Mouse (Mus musculus): ENCODE results near the gene Entpd8. TPM values are rescaled to one million over a fixed set of nuclear protein-coding genes. Genes with fewer than 3 reads are reported as not detected.
A peak's percentile ranks its signal among the peaks of the same experiment; 100 is the strongest.

Entpd8 gene
- polyA plus RNA-seq, 1 experiment from 2014 or later, result not detected

DNA sequence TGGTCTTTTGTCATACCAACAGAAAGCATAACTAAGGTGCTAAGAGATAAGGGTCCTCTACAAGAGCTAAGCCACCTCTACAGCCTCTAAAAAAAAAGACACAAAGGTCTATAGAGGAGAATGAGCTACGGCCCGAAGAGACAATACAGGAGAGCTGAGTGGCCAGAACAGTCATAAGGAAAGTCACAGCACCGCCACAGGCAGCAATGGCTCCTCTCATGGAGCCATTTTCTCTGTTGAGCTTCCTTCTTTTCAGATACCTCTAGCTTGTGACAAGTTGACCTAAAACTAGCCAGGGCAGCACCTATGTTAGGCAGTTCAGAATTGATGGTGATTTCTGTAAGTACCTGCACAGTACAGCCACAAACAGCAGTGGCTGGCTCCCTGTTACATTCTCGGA is 13.6 kb upstream of the Entpd8 start:
- DNase-seq (ENCODE audit: low spot score), result no peak
- no peaks in the 10 kb centered on the region for H3K4me1 ChIP-seq
- H3K27ac ChIP-seq (replicated peaks), result no peak overlapping the region
- no peaks in the 10 kb centered on the region for H3K27me3 ChIP-seq (ENCODE audit: low read depth, poor library complexity, severe bottlenecking)
- no peaks in the 10 kb centered on the region for H3K9me3 ChIP-seq (replicated peaks)
- H3K36me3 ChIP-seq, result peaks cover 18% of the 10 kb centered on the region
- WGBS, result 79% methylated on average over 4 of the region's 4 CpGs
- H3K4me3 ChIP-seq, result no peak overlapping the region

DNA sequence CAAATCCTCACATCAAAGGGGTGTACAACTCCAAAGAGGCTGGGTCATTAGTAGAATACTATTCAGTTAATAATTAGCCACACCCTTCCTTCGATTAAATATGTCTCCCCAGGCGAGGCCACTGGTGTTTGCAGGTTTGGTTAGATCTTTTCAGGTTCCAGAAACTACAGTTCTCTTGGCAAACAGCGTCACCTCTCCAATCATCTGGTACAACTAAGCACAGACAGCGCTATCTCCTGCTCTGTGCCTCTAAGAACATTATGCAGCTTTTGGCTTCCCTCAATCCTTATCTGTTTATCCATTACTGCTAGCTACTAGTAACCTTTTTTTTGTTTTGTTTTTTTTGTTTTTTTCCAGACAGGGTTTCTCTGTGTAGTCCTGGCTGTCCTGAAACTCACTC is 10.6 kb upstream of the Entpd8 start:
- no peaks in the 10 kb centered on the region for H3K9me3 ChIP-seq (replicated peaks)
- H3K27ac ChIP-seq (replicated peaks), result no peak overlapping the region
- WGBS, result 79% methylated on average over 4 of the region's 4 CpGs
- DNase-seq (ENCODE audit: low spot score), result no peak
- H3K4me1 ChIP-seq, result no peaks in the 10 kb centered on the region
- H3K4me3 ChIP-seq, result no peak overlapping the region
- no peaks in the 10 kb centered on the region for H3K36me3 ChIP-seq
- no peaks in the 10 kb centered on the region for H3K27me3 ChIP-seq (ENCODE audit: low read depth, poor library complexity, severe bottlenecking)

DNA sequence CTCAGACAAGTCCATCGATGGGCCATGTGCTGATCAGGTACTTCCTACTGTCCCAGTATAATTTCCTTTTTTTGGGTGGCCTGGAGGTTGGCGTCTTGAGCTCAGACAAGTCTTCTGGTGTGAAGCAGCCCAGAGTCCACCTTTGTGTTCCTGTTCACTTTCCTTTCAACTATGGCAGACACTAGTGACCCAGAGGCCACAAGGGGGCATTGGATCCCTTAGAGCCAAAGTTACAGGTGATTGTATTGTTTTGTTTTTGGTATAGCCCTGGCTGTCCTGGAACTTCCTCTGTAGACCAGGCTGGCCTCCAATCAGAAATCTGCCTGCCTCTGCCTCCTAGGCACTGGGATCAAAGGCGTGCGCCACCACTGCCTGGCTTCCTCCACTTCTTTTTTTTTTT is 7.7 kb upstream of the Entpd8 start:
- no peaks in the 10 kb centered on the region for H3K36me3 ChIP-seq
- H3K4me3 ChIP-seq, result no peak overlapping the region
- H3K27ac ChIP-seq (replicated peaks), result no peak overlapping the region
- no peaks in the 10 kb centered on the region for H3K9me3 ChIP-seq (replicated peaks)
- no peak for DNase-seq (ENCODE audit: low spot score)
- H3K4me1 ChIP-seq, result no peaks in the 10 kb centered on the region; the same call in 1 of the 2 replicates
- 90% methylated on average over 4 of the region's 4 CpGs for WGBS
- H3K27me3 ChIP-seq (ENCODE audit: low read depth, poor library complexity, severe bottlenecking), result no peaks in the 10 kb centered on the region

- no peaks in the 10 kb centered on the region for H3K36me3 ChIP-seq
- no peaks in the 10 kb centered on the region for H3K9me3 ChIP-seq (replicated peaks)
- no peak for DNase-seq (ENCODE audit: low spot score)
- no peak overlapping the region for H3K4me3 ChIP-seq
- H3K27me3 ChIP-seq (ENCODE audit: low read depth, poor library complexity, severe bottlenecking), result no peaks in the 10 kb centered on the region
- 66% methylated on average over 4 of the region's 4 CpGs for WGBS
- H3K4me1 ChIP-seq, result no peaks in the 10 kb centered on the region; the same call in 1 of the 2 replicates
- H3K27ac ChIP-seq (replicated peaks), result no peak overlapping the region
These were observed 4.6 kb upstream of the Entpd8 start for GRCm38 (mm10) chr2:25075506-25075905.

GRCm38 (mm10) chr2:25078967-25079366 is 1.1 kb upstream of the Entpd8 start:
- DNase-seq (ENCODE audit: low spot score), result no peak
- WGBS, result 100% methylated on average over 1 of the region's 1 CpGs
- Histone ChIP-seq H3K27me3 (ENCODE audit: low read depth, poor library complexity, severe bottlenecking) (no peaks in the 10 kb centered on the region), H3K4me1 (no peaks in the 10 kb centered on the region; the same call in 1 of the 2 replicates), H3K36me3 (no peaks in the 10 kb centered on the region), H3K4me3 (no peak overlapping the region), H3K27ac (replicated peaks) (no peak overlapping the region), H3K9me3 (replicated peaks) (no peaks in the 10 kb centered on the region)

DNA sequence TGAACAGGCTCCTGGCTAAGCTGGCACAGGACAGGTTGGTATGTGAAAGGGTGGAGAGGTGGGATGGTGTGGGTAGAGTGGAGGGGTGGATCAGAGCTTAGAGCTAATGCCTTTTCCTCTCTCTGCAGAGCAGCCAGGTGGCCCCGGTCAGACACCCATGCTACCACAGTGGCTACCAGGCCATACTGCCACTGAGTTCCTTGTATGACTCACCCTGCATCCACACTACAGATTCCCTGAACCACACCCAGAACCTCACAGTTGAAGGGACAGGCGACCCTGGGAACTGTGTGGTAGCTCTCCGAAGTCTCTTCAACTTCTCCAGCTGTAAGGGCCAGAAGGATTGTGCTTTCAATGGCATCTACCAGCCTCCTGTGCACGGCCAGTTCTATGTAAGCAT is 3.6 kb downstream of the Entpd8 start:
- H3K36me3 ChIP-seq, result no peaks in the 10 kb centered on the region
- no peak for DNase-seq (ENCODE audit: low spot score)
- H3K27me3 ChIP-seq (ENCODE audit: low read depth, poor library complexity, severe bottlenecking), result no peaks in the 10 kb centered on the region
- H3K4me3 ChIP-seq, result no peak overlapping the region
- no peaks in the 10 kb centered on the region for H3K9me3 ChIP-seq (replicated peaks)
- H3K27ac ChIP-seq (replicated peaks), result no peak overlapping the region
- WGBS, result 82% methylated on average over 4 of the region's 4 CpGs
- H3K4me1 ChIP-seq, result no peaks in the 10 kb centered on the region

GRCm38 (mm10) chr2:25085571-25085970 is 5.5 kb downstream of the Entpd8 start:
- Histone ChIP-seq H3K27ac (replicated peaks) (no peak overlapping the region), H3K27me3 (ENCODE audit: low read depth, poor library complexity, severe bottlenecking) (no peaks in the 10 kb centered on the region), H3K36me3 (no peaks in the 10 kb centered on the region), H3K4me1 (no peaks in the 10 kb centered on the region), H3K9me3 (replicated peaks) (no peaks in the 10 kb centered on the region), H3K4me3 (no peak overlapping the region)
- no peak for DNase-seq (ENCODE audit: low spot score)
- WGBS, result 94% methylated on average over 5 of the region's 5 CpGs

- DNase-seq (ENCODE audit: low spot score), result no peak
- no peak overlapping the region for H3K4me3 ChIP-seq
- WGBS, result 100% methylated on average over 2 of the region's 2 CpGs
- H3K4me1 ChIP-seq, result no peaks in the 10 kb centered on the region
- no peak overlapping the region for H3K27ac ChIP-seq (replicated peaks)
- no peaks in the 10 kb centered on the region for H3K9me3 ChIP-seq (replicated peaks)
- peaks cover 13% of the 10 kb centered on the region for H3K27me3 ChIP-seq (ENCODE audit: low read depth, poor library complexity, severe bottlenecking)
- no peaks in the 10 kb centered on the region for H3K36me3 ChIP-seq
These were observed 7.7 kb downstream of the Entpd8 start for GRCm38 (mm10) chr2:25087842-25088241.

DNA sequence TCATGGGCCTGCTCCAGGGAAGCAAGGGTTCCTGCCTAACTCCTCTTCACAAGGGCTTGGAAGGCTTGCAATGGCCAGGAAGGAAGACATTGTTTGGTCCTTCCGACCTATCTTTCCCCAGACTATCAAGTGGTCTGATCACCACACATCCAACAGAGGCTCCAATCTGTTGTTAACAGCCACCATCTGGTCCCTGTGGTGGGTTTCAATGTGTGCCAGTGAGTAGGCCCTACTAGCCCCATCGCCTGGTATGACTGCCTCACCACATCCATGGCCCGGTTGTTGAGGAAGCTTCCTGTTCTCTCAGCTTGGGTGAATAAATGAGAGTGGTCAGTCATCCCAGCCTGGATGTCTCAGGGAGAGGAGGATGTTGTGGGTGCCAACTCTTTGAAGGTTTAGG is 8.5 kb downstream of the Entpd8 start:
- Histone ChIP-seq H3K9me3 (replicated peaks) (no peaks in the 10 kb centered on the region), H3K27ac (replicated peaks) (no peak overlapping the region), H3K27me3 (ENCODE audit: low read depth, poor library complexity, severe bottlenecking) (peaks cover 21% of the 10 kb centered on the region), H3K36me3 (no peaks in the 10 kb centered on the region), H3K4me3 (no peak overlapping the region), H3K4me1 (no peaks in the 10 kb centered on the region)
- WGBS, result 88% methylated on average over 3 of the region's 3 CpGs
- no peak for DNase-seq (ENCODE audit: low spot score)

GRCm38 (mm10) chr2:25094785-25095108 is 14.6 kb downstream of the Entpd8 start:
- H3K27ac ChIP-seq (replicated peaks), result no peak overlapping the region; the same call in 1 of the 2 replicates
- H3K4me3 ChIP-seq, result peak overlapping the region; percentile 33
- H3K27me3 ChIP-seq (ENCODE audit: low read depth, poor library complexity, severe bottlenecking), result peaks cover 52% of the 10 kb centered on the region
- no peaks in the 10 kb centered on the region for H3K36me3 ChIP-seq
- 49% methylated on average over 17 of the region's 17 CpGs for WGBS
- H3K4me1 ChIP-seq, result peaks cover 23% of the 10 kb centered on the region
- no peak for DNase-seq (ENCODE audit: low spot score)
- H3K9me3 ChIP-seq (replicated peaks), result no peaks in the 10 kb centered on the region

GRCm38 (mm10) chr2:25095109-25095850 is 15.2 kb downstream of the Entpd8 start, which contains the start of gene Noxa1:
Gene Noxa1 (minus strand): TSS chr2:25095149.
- Histone ChIP-seq H3K9me3 (replicated peaks) (no peaks in the 10 kb centered on the region), H3K36me3 (no peaks in the 10 kb centered on the region), H3K27ac (replicated peaks) (no peak within 1 kb of the TSS; the same call in 1 of the 2 replicates), H3K4me3 (peak within 1 kb of the TSS; percentile 33), H3K27me3 (ENCODE audit: low read depth, poor library complexity, severe bottlenecking) (peaks cover 52% of the 10 kb centered on the region), H3K4me1 (peaks cover 29% of the 10 kb centered on the region)
- peak; percentile 24 for DNase-seq (ENCODE audit: low spot score)
- 46% methylated on average over 28 of the region's 28 CpGs for WGBS

- H3K36me3 ChIP-seq, result no peaks in the 10 kb centered on the region
- peaks cover 42% of the 10 kb centered on the region for H3K27me3 ChIP-seq (ENCODE audit: low read depth, poor library complexity, severe bottlenecking)
- no peaks in the 10 kb centered on the region for H3K9me3 ChIP-seq (replicated peaks)
- H3K27ac ChIP-seq (replicated peaks), result peak overlapping the region; percentile 53
- peaks cover 35% of the 10 kb centered on the region for H3K4me1 ChIP-seq
- DNase-seq (ENCODE audit: low spot score), result no peak
- no peak overlapping the region for H3K4me3 ChIP-seq
- WGBS, result 84% methylated on average over 3 of the region's 3 CpGs
These were observed 18.0 kb downstream of the Entpd8 start for GRCm38 (mm10) chr2:25098005-25098615.

- H3K36me3 ChIP-seq, result no peaks in the 10 kb centered on the region
- peaks cover 33% of the 10 kb centered on the region for H3K27me3 ChIP-seq (ENCODE audit: low read depth, poor library complexity, severe bottlenecking)
- H3K4me1 ChIP-seq, result peaks cover 35% of the 10 kb centered on the region
- H3K4me3 ChIP-seq, result no peak overlapping the region
- H3K9me3 ChIP-seq (replicated peaks), result no peaks in the 10 kb centered on the region
- H3K27ac ChIP-seq (replicated peaks), result peak overlapping the region; percentile 53
- peak; percentile 62 for DNase-seq (ENCODE audit: low spot score)
- WGBS, result 53% methylated on average over 5 of the region's 5 CpGs
These were observed 18.9 kb downstream of the Entpd8 start for GRCm38 (mm10) chr2:25098956-25099355.
